Mouse (Mus musculus) MEL (cell line): Measurements from ENCODE around the gene Arhgap40.

Experiments
- CTCF ChIP-seq, 3 experiments: IDR thresholded peaks in 2 of 3; conservative IDR thresholded peaks in 1 of 3; 2 replicates each; pipeline ENCODE4 v1.5.1; 2011 to 2012; ENCODE audit warnings: low read length in 3 of 3, low read depth in 2 of 3, mild to moderate bottlenecking in 2 of 3, improper control_type of control experiment in 1 of 3, inconsistent platforms in 1 of 3, mixed read lengths in 1 of 3, moderate library complexity in 1 of 3; ENCODE audit not compliant: control insufficient read depth in 1 of 3, insufficient read depth in 1 of 3, poor library complexity in 1 of 3, severe bottlenecking in 1 of 3
- JUND ChIP-seq: IDR thresholded peaks from 2 replicates; pipeline ENCODE4 v1.6.1; 2011; ENCODE audit warnings: low read depth, mild to moderate bottlenecking, improper control_type of control experiment, low read length
- MAFK ChIP-seq: IDR thresholded peaks from 2 replicates; pipeline ENCODE4 v1.6.1; 2011; ENCODE audit warnings: low read depth, mild to moderate bottlenecking, low read length, improper control_type of control experiment, borderline replicate concordance
- POLR2A ChIP-seq, 2 experiments: IDR thresholded peaks; 2 replicates each; pipeline ENCODE4 v1.6.1; 2011 to 2012; ENCODE audit warnings: low read length in 2 of 2, mild to moderate bottlenecking in 2 of 2, control low read depth in 1 of 2, improper control_type of control experiment in 1 of 2, low read depth in 1 of 2, moderate library complexity in 1 of 2; ENCODE audit not compliant: control insufficient read depth in 1 of 2, insufficient read depth in 1 of 2, poor library complexity in 1 of 2
- TAL1 ChIP-seq: IDR thresholded peaks from 2 replicates; pipeline ENCODE4 v1.6.1; 2012; ENCODE audit warnings: mild to moderate bottlenecking, inconsistent platforms, low read length, moderate library complexity, mixed read lengths
- TCF12 ChIP-seq: IDR thresholded peaks from 2 replicates; pipeline ENCODE4 v1.6.1; 2014; ENCODE audit warnings: low read depth, mild to moderate bottlenecking, inconsistent platforms, low read length, improper control_type of control experiment, moderate library complexity
- USF1 ChIP-seq: IDR thresholded peaks from 2 replicates; pipeline ENCODE4 v1.6.1; 2014; ENCODE audit warnings: low read depth, mild to moderate bottlenecking, inconsistent platforms, low read length, improper control_type of control experiment, moderate library complexity
- ZC3H11A ChIP-seq: IDR thresholded peaks from 2 replicates; pipeline ENCODE4 v1.6.1; 2012; ENCODE audit warnings: low read depth, mild to moderate bottlenecking, inconsistent platforms, low read length, improper control_type of control experiment
- ZNF384 ChIP-seq: IDR thresholded peaks from 2 replicates; pipeline ENCODE4 v1.6.1; 2012; ENCODE audit warnings: low read depth, mild to moderate bottlenecking, inconsistent platforms, low read length, improper control_type of control experiment

DNA sequence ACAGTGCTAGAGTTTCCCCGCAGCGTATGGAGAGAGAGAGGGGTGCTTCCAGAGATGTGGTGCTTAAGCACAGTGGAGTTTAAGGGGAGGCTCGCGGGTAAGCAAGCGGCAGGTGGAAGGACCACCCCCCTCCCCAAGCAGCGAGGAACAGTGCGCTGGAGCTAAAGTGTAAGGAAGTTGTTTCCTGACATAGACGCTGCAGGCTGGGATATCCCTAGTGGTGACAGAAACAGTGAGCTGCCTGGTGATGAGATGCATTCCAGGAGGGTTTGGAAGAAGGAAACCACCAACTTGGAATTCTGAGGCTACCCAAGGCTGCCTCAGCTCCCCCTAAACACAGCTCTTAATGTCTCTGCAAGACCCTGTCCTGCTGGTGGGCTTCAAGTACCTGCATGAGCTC, 43.2 kb downstream of the Arhgap40 start:
- TF ChIP-seq CTCF (IDR thresholded peaks at IDR 0.05 in 2 of 3, conservative IDR thresholded peaks at IDR 0.05 in 1 of 3; ENCODE audit: control insufficient read depth in 1 of 3, insufficient read depth in 1 of 3, low read depth in 2 of 3, low read length in 3 of 3, poor library complexity in 1 of 3, severe bottlenecking in 1 of 3) (no peak), USF1 (no peak), TAL1 (no peak), JUND (no peak), TCF12 (no peak), MAFK (no peak), POLR2A (IDR thresholded peaks at IDR 0.05; ENCODE audit: control insufficient read depth in 1 of 2, insufficient read depth in 1 of 2, low read depth in 1 of 2, low read length in 2 of 2, poor library complexity in 1 of 2) (no peak), ZNF384 (no peak), ZC3H11A (no peak)
